Mouse (Mus musculus): ENCODE data around the gene Sipa1l1.

DNA sequence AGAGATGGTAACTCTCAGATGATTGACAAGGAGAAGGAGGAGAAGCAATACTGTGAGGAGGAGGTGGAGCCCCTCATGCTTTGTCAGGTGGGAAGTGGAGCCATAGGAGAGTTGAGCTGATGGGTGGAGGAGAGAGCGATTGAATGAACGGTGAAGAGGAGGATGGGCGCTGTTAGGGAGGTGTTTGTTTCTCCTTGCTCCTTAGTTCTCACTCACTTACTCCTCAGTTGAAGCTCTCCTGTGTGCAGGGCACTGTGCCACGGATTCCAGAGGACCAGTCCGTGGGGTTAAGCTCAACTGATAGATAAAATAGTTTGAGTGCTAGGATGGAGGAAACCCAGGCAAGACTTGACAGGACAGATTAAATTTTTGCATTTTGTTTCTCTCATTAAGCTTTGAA is 22.6 kb downstream of the Sipa1l1 start:
- no peak for TF ChIP-seq GATA1 (IDR thresholded peaks at IDR 0.05; ENCODE audit: borderline replicate concordance, low read length)
- TF ChIP-seq FLI1 (IDR thresholded peaks at IDR 0.05; ENCODE audit: low read length): no peak
